ENCODE assay signal across 13 mouse cellular contexts in genomic region chr4:123046300-123046699, GRCm38 (mm10). TPM values are rescaled to one million over a fixed set of nuclear protein-coding genes. Genes with fewer than 3 reads are reported as not detected.
DNase-seq lines count a peak whose midpoint lies in the region; ATAC-seq and TF ChIP-seq lines count a peak whose summit lies in the region.
"Had no signal": no experiment of that assay in that cellular context is flagged by ENCODE, and none has a peak within 500 bp of the region (broad histone marks: within the 10 kb centered on the region; RNA-seq: fewer than 3 reads in every experiment).

No protein-coding gene starts in this region.

- no peaks in the 10 kb centered on the region; the same call in none of the 2 replicates for H3K36me3 ChIP-seq in embryonic facial prominence, embryonic 11.5 days (replicated peaks; ENCODE audit: control insufficient read depth, insufficient read depth, low read depth, low read length)
- H3K36me3 ChIP-seq in kidney, postnatal 0 days (ENCODE audit: insufficient read depth, low read length), result peaks cover 26% of the 10 kb centered on the region
- H3K36me3 ChIP-seq in lung, postnatal 0 days (ENCODE audit: insufficient read depth, low read length), result peaks cover 4% of the 10 kb centered on the region; the same call in 1 of the 2 replicates
- peaks cover 89% of the 10 kb centered on the region for H3K36me3 ChIP-seq in liver, embryonic 12.5 days
- peaks cover 17% of the 10 kb centered on the region for H3K36me3 ChIP-seq in intestine, embryonic 15.5 days

- no peak overlapping the region for H3K27ac ChIP-seq in embryonic facial prominence, embryonic 11.5 days (replicated peaks; ENCODE audit: low read depth, low read length)
- H3K27ac ChIP-seq in kidney, postnatal 0 days, result peak overlapping the region; percentile 71
- H3K27ac ChIP-seq in lung, postnatal 0 days (ENCODE audit: low read length), result peak overlapping the region; percentile 48
- no peak overlapping the region for H3K27ac ChIP-seq in liver, embryonic 12.5 days
- no peak overlapping the region for H3K27ac ChIP-seq in intestine, embryonic 15.5 days
- H3K27ac ChIP-seq: forebrain, embryonic 15.5 days; midbrain, embryonic 12.5 days; neural tube, embryonic 15.5 days had no signal

- peak; percentile 94 for TF ChIP-seq EP300 in lung, postnatal 0 days (IDR thresholded peaks at IDR 0.05)

- no peaks in the 10 kb centered on the region for H3K27me3 ChIP-seq in embryonic facial prominence, embryonic 11.5 days (ENCODE audit: control insufficient read depth, insufficient read depth, low read length)
- H3K27me3 ChIP-seq in kidney, postnatal 0 days (ENCODE audit: insufficient read depth, low read length), result no peaks in the 10 kb centered on the region
- no peaks in the 10 kb centered on the region for H3K27me3 ChIP-seq in lung, postnatal 0 days (replicated peaks; ENCODE audit: insufficient read depth, low read length)
- no peaks in the 10 kb centered on the region for H3K27me3 ChIP-seq in liver, embryonic 12.5 days (replicated peaks)
- H3K27me3 ChIP-seq in intestine, embryonic 15.5 days (replicated peaks), result no peaks in the 10 kb centered on the region
- H3K27me3 ChIP-seq: forebrain, embryonic 15.5 days; midbrain, embryonic 12.5 days; neural tube, embryonic 15.5 days had no signal

- H3K4me3 ChIP-seq in embryonic facial prominence, embryonic 11.5 days (ENCODE audit: low read depth, low read length), result no peak overlapping the region
- no peak overlapping the region for H3K4me3 ChIP-seq in kidney, postnatal 0 days (replicated peaks; ENCODE audit: low read depth, low read length)
- H3K4me3 ChIP-seq in lung, postnatal 0 days (ENCODE audit: low read depth, low read length), result no peak overlapping the region
- H3K4me3 ChIP-seq in liver, embryonic 12.5 days, result no peak overlapping the region
- no peak overlapping the region for H3K4me3 ChIP-seq in intestine, embryonic 15.5 days (replicated peaks)
- H3K4me3 ChIP-seq: forebrain, embryonic 15.5 days; midbrain, embryonic 12.5 days; neural tube, embryonic 15.5 days had no signal

- peak; percentile 27 for DNase-seq in embryo, embryonic 10.5 days (ENCODE audit: low spot score)
- DNase-seq in embryonic facial prominence, embryonic 11.5 days (ENCODE audit: low spot score), result peak; percentile 64
- DNase-seq in kidney, postnatal 0 days (ENCODE audit: low spot score), result no peak
- DNase-seq in lung, postnatal 0 days (ENCODE audit: low spot score), result peak; percentile 79
- DNase-seq in left cerebral cortex, adult 11 months (ENCODE audit: low spot score), result no peak
- DNase-seq: adrenal gland, adult 8-10 months; cerebellum, adult 18-20 months; thymus, postnatal 36 days had no signal

- no peak for TF ChIP-seq CTCF in kidney, postnatal 0 days (IDR thresholded peaks at IDR 0.05; ENCODE audit: low read depth)
- TF ChIP-seq CTCF in lung, postnatal 0 days (IDR thresholded peaks at IDR 0.05), result no peak

- H3K4me2 ChIP-seq in embryonic facial prominence, embryonic 11.5 days (ENCODE audit: low read depth, low read length), result no peak overlapping the region
- H3K4me2 ChIP-seq in kidney, postnatal 0 days (ENCODE audit: low read length), result no peak overlapping the region
- H3K4me2 ChIP-seq in lung, postnatal 0 days (replicated peaks; ENCODE audit: low read depth, low read length), result no peak overlapping the region
- H3K4me2 ChIP-seq in liver, embryonic 12.5 days, result no peak overlapping the region
- H3K4me2 ChIP-seq in intestine, embryonic 15.5 days (replicated peaks), result no peak overlapping the region
- H3K4me2 ChIP-seq: forebrain, embryonic 15.5 days; midbrain, embryonic 12.5 days; neural tube, embryonic 15.5 days had no signal

- WGBS in embryonic facial prominence, embryonic 11.5 days, result 79% methylated on average over 3 of the region's 3 CpGs
- WGBS in kidney, postnatal 0 days, result 70% methylated on average over 3 of the region's 3 CpGs
- WGBS in lung, postnatal 0 days, result 55% methylated on average over 3 of the region's 3 CpGs
- WGBS in liver, embryonic 12.5 days (ENCODE audit: insufficient replicate concordance), result 73% methylated on average over 3 of the region's 3 CpGs
- WGBS in intestine, embryonic 15.5 days, result 80% methylated on average over 3 of the region's 3 CpGs

- H3K9ac ChIP-seq in embryonic facial prominence, embryonic 11.5 days (replicated peaks; ENCODE audit: low read length), result no peak overlapping the region
- H3K9ac ChIP-seq in kidney, postnatal 0 days (ENCODE audit: low read depth, low read length), result no peak overlapping the region
- no peak overlapping the region for H3K9ac ChIP-seq in lung, postnatal 0 days (replicated peaks; ENCODE audit: low read depth)
- no peak overlapping the region for H3K9ac ChIP-seq in liver, embryonic 12.5 days
- no peak overlapping the region for H3K9ac ChIP-seq in intestine, embryonic 15.5 days
- H3K9ac ChIP-seq: forebrain, embryonic 15.5 days; midbrain, embryonic 12.5 days; neural tube, embryonic 15.5 days had no signal

- ATAC-seq in embryonic facial prominence, embryonic 11.5 days (replicated peaks; ENCODE audit: insufficient number of reproducible peaks, low FRiP score, low TSS enrichment, low read depth), result no peak
- ATAC-seq in kidney, postnatal 0 days (replicated peaks; ENCODE audit: low FRiP score, low read depth), result no peak; the same call in 1 of the 2 replicates
- ATAC-seq in lung, postnatal 0 days, result peak; percentile 68
- ATAC-seq in liver, embryonic 12.5 days, result no peak
- ATAC-seq in intestine, embryonic 15.5 days, result no peak
- ATAC-seq: forebrain, embryonic 15.5 days had no signal

- no peaks in the 10 kb centered on the region for H3K4me1 ChIP-seq in embryonic facial prominence, embryonic 11.5 days (ENCODE audit: control insufficient read depth, insufficient read depth, low read length)
- H3K4me1 ChIP-seq in kidney, postnatal 0 days (replicated peaks; ENCODE audit: insufficient read depth, low read length), result peaks cover 12% of the 10 kb centered on the region; the same call in 1 of the 2 replicates
- peaks cover 15% of the 10 kb centered on the region; the same call in 1 of the 2 replicates for H3K4me1 ChIP-seq in lung, postnatal 0 days (ENCODE audit: insufficient read depth, low read depth, low read length)
- peaks cover 5% of the 10 kb centered on the region; the same call in 1 of the 2 replicates for H3K4me1 ChIP-seq in liver, embryonic 12.5 days
- H3K4me1 ChIP-seq in intestine, embryonic 15.5 days (replicated peaks), result peaks cover 18% of the 10 kb centered on the region

- H3K9me3 ChIP-seq in embryonic facial prominence, embryonic 11.5 days (replicated peaks; ENCODE audit: control insufficient read depth, low read length), result no peaks in the 10 kb centered on the region
- H3K9me3 ChIP-seq in kidney, postnatal 0 days (replicated peaks; ENCODE audit: low read length), result no peaks in the 10 kb centered on the region
- no peaks in the 10 kb centered on the region for H3K9me3 ChIP-seq in lung, postnatal 0 days (ENCODE audit: low read length)
- H3K9me3 ChIP-seq in liver, embryonic 12.5 days (replicated peaks), result no peaks in the 10 kb centered on the region
- no peaks in the 10 kb centered on the region for H3K9me3 ChIP-seq in intestine, embryonic 15.5 days
- H3K9me3 ChIP-seq: forebrain, embryonic 15.5 days; midbrain, embryonic 12.5 days; neural tube, embryonic 15.5 days had no signal

RNA-seq across cellular contexts. Expression of gene Trit1, which starts 29.9 kb away (rescaled TPM):
- 21.6 and 21.9 TPM in 2 replicates for polyA plus RNA-seq in embryonic facial prominence, embryonic 11.5 days (2014; fragmentation: Nextera tagmentation; extraction: Ambion mirVana)
- polyA plus RNA-seq in kidney, postnatal 0 days (2015; fragmentation: Nextera tagmentation; extraction: Ambion mirVana), result 15.7 and 17.1 TPM in 2 replicates
- 10.7 and 11.1 TPM in 2 replicates for polyA plus RNA-seq in lung, postnatal 0 days (2015; fragmentation: Nextera tagmentation; extraction: Ambion mirVana)
- polyA plus RNA-seq in liver, embryonic 12.5 days (2016; fragmentation: Nextera tagmentation; extraction: Ambion mirVana), result 8.9 and 10.9 TPM in 2 replicates
- 15.6 and 16.7 TPM in 2 replicates for polyA plus RNA-seq in intestine, embryonic 15.5 days (2015; fragmentation: Nextera tagmentation; extraction: Ambion mirVana)

RNA-seq across cellular contexts. Expression of gene Mycl, which starts 50.8 kb away (rescaled TPM):
- polyA plus RNA-seq in embryonic facial prominence, embryonic 11.5 days (2014; fragmentation: Nextera tagmentation; extraction: Ambion mirVana), result 40.0 and 46.3 TPM in 2 replicates
- 6.5 and 7.1 TPM in 2 replicates for polyA plus RNA-seq in kidney, postnatal 0 days (2015; fragmentation: Nextera tagmentation; extraction: Ambion mirVana)
- polyA plus RNA-seq in lung, postnatal 0 days (2015; fragmentation: Nextera tagmentation; extraction: Ambion mirVana), result 6.0 and 8.1 TPM in 2 replicates
- 1.2 and 1.6 TPM in 2 replicates for polyA plus RNA-seq in liver, embryonic 12.5 days (2016; fragmentation: Nextera tagmentation; extraction: Ambion mirVana)
- polyA plus RNA-seq in intestine, embryonic 15.5 days (2015; fragmentation: Nextera tagmentation; extraction: Ambion mirVana), result 8.4 and 9.2 TPM in 2 replicates

RNA-seq across cellular contexts. Expression of gene Bmp8b, which starts 58.7 kb away (rescaled TPM):
- polyA plus RNA-seq in embryonic facial prominence, embryonic 11.5 days (2014; fragmentation: Nextera tagmentation; extraction: Ambion mirVana), result 0.31 and 0.84 TPM in 2 replicates
- 0.34 and 0.38 TPM in 2 replicates for polyA plus RNA-seq in kidney, postnatal 0 days (2015; fragmentation: Nextera tagmentation; extraction: Ambion mirVana)
- 0.57 and 0.84 TPM in 2 replicates for polyA plus RNA-seq in lung, postnatal 0 days (2015; fragmentation: Nextera tagmentation; extraction: Ambion mirVana)
- polyA plus RNA-seq in liver, embryonic 12.5 days (2016; fragmentation: Nextera tagmentation; extraction: Ambion mirVana), result 1.3 and 1.5 TPM in 2 replicates
- polyA plus RNA-seq in intestine, embryonic 15.5 days (2015; fragmentation: Nextera tagmentation; extraction: Ambion mirVana), result 0.27 and 0.44 TPM in 2 replicates

Comparison
In these comparisons a context has a peak if more than half of its experiments do, and no peak if none do; other contexts are left out.
1. DNase-seq: peak in embryo, embryonic 10.5 days (single experiment), embryonic facial prominence, embryonic 11.5 days (single experiment) and lung, postnatal 0 days (single experiment); none in kidney, postnatal 0 days (single experiment) and left cerebral cortex, adult 11 months (single experiment).
2. H3K27ac ChIP-seq: peak in kidney, postnatal 0 days (single experiment) and lung, postnatal 0 days (single experiment); none in embryonic facial prominence, embryonic 11.5 days (single experiment), liver, embryonic 12.5 days (single experiment) and intestine, embryonic 15.5 days (single experiment).